Mouse (Mus musculus): ENCODE data around the gene Dppa5a. TPM values are rescaled to one million over a fixed set of nuclear protein-coding genes. Genes with fewer than 3 reads are reported as not detected.

The Dppa5a gene
- polyA plus RNA-seq, 1 experiment from 2014 or later = not detected

DNA sequence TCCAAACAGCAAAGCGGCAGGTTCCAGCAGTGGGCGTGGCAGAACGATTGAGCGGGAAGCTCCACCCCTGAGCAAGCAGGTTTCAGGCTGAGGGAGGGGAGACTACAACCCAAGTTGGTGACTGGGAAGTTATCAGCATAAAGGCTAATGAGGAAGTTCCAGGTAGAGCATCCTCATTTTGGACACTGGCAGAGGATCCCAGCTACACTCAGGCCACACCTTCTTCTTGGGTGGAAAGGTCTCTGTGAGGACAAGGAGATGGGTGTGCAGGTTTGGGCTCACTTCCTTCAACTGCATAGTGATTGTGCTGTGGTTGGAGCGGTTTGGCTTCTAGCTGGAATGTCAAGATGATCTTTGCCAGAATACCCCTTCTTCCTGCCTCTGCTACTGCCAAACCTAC lies 22.0 kb upstream of the Dppa5a start:
- Histone ChIP-seq H3K4me3 (ENCODE audit: low read depth, low read length) (no peak overlapping the region), H3K27me3 (ENCODE audit: control insufficient read depth, insufficient read depth, low read length) (peaks cover 28% of the 10 kb centered on the region), H3K9me3 (replicated peaks; ENCODE audit: control insufficient read depth, low read length) (no peaks in the 10 kb centered on the region), H3K4me2 (no peak overlapping the region), H3K36me3 (ENCODE audit: control insufficient read depth, insufficient read depth, low read length) (no peaks in the 10 kb centered on the region), H3K4me1 (ENCODE audit: control insufficient read depth, insufficient read depth, low read length) (no peaks in the 10 kb centered on the region), H3K9ac (ENCODE audit: low read depth, low read length) (no peak overlapping the region), H3K27ac (ENCODE audit: low read depth, low read length) (no peak overlapping the region)
- WGBS (ENCODE audit: insufficient replicate concordance) = 43% methylated on average over 5 of the region's 5 CpGs
- no peak for ATAC-seq (replicated peaks; ENCODE audit: insufficient number of reproducible peaks, low FRiP score, low TSS enrichment)

GRCm38 (mm10) chr9:78386947-78387346 lies 19.0 kb upstream of the Dppa5a start:
- H3K27me3 ChIP-seq (ENCODE audit: control insufficient read depth, insufficient read depth, low read length) = 0 out of 2 replicates have a peak, but pooled peaks cover 2% of the 10 kb centered on the region
- no peaks in the 10 kb centered on the region for H3K4me1 ChIP-seq (ENCODE audit: control insufficient read depth, insufficient read depth, low read length)
- H3K36me3 ChIP-seq (ENCODE audit: control insufficient read depth, insufficient read depth, low read length) = no peaks in the 10 kb centered on the region
- 76% methylated on average over 7 of the region's 7 CpGs for WGBS (ENCODE audit: insufficient replicate concordance)
- no peak overlapping the region for H3K4me3 ChIP-seq (ENCODE audit: low read depth, low read length)
- H3K4me2 ChIP-seq = no peak overlapping the region
- H3K9ac ChIP-seq (ENCODE audit: low read depth, low read length) = no peak overlapping the region
- H3K9me3 ChIP-seq (replicated peaks; ENCODE audit: control insufficient read depth, low read length) = no peaks in the 10 kb centered on the region
- ATAC-seq (replicated peaks; ENCODE audit: insufficient number of reproducible peaks, low FRiP score, low TSS enrichment) = no peak
- no peak overlapping the region for H3K27ac ChIP-seq (ENCODE audit: low read depth, low read length)

DNA sequence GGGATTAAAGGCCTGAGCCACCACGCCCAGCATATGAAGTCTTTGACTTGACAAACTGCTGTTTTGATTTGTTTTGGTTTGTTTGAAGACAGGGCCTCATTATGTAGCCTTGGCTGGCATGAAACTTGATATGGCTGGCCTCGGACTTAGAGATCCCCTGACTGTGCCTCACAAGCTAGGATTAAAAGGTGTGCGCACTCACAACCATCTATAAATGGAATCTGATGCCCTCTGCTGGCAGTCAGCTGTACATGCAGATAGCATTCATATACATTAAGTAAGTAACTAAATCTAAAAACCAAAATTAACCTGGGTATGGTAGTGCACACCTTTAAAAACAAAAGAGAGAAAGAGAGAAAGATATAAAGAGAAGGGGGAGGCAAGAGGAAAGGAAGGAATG lies 17.9 kb upstream of the Dppa5a start:
- Histone ChIP-seq H3K27ac (ENCODE audit: low read depth, low read length) (no peak overlapping the region), H3K9ac (ENCODE audit: low read depth, low read length) (no peak overlapping the region), H3K27me3 (ENCODE audit: control insufficient read depth, insufficient read depth, low read length) (no peaks in the 10 kb centered on the region), H3K4me2 (no peak overlapping the region), H3K4me3 (ENCODE audit: low read depth, low read length) (no peak overlapping the region), H3K9me3 (replicated peaks; ENCODE audit: control insufficient read depth, low read length) (no peaks in the 10 kb centered on the region), H3K36me3 (ENCODE audit: control insufficient read depth, insufficient read depth, low read length) (no peaks in the 10 kb centered on the region), H3K4me1 (ENCODE audit: control insufficient read depth, insufficient read depth, low read length) (no peaks in the 10 kb centered on the region)
- ATAC-seq (replicated peaks; ENCODE audit: insufficient number of reproducible peaks, low FRiP score, low TSS enrichment) = no peak
- WGBS (ENCODE audit: insufficient replicate concordance) = 46% methylated on average over 3 of the region's 3 CpGs

DNA sequence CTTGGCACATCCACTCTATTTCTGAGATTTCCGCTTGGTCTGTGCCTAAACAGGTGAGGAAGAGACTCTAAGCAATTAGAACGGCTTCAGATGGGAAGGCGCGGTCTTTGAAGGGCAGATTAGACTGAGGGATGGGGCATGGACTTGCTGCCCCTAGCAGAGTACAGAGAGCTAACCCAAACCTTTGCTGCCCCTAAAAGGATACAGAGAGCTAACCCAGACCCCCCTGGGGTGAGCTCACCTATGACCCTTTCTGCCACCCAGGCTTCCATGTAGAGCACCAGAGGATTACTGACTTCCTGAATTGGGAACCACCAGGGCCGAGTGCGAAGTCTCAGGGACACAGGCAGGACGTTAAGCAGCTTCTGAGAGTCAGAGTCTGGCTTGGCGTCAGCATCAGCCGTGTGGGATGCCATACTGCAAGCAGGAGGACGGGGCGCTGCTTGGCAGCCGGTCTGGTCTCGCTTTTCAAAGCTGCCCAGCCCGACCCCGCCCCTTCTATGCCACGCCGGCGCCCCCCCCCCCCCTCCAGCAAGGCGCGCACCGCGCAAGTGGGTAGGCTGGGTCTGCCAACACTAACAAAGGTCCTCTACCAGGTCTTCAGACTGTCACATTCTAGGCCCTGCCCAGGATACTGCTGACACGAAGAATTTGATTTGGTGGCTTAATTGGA lies 10.3 kb upstream of the Dppa5a start, which contains the start of gene Ooep:
Gene Ooep (minus strand): TSS at position 613 of the 673 bp plus-strand sequence.
- Histone ChIP-seq H3K36me3 (ENCODE audit: control insufficient read depth, insufficient read depth, low read length) (no peaks in the 10 kb centered on the region), H3K4me3 (ENCODE audit: low read depth, low read length) (peak within 1 kb of the TSS; percentile 37), H3K9me3 (replicated peaks; ENCODE audit: control insufficient read depth, low read length) (no peaks in the 10 kb centered on the region), H3K4me1 (ENCODE audit: control insufficient read depth, insufficient read depth, low read length) (peaks cover 2% of the 10 kb centered on the region; the same call in 1 of the 2 replicates), H3K9ac (ENCODE audit: low read depth, low read length) (peak within 1 kb of the TSS; percentile 54), H3K27ac (ENCODE audit: low read depth, low read length) (no peak within 1 kb of the TSS), H3K4me2 (peak within 1 kb of the TSS; percentile 75), H3K27me3 (ENCODE audit: control insufficient read depth, insufficient read depth, low read length) (peaks cover 5% of the 10 kb centered on the region; the same call in 1 of the 2 replicates)
- 7% methylated on average over 15 of the region's 23 CpGs for WGBS (ENCODE audit: insufficient replicate concordance)
- no peak; the same call in 1 of the 2 replicates for ATAC-seq (replicated peaks; ENCODE audit: insufficient number of reproducible peaks, low FRiP score, low TSS enrichment)

- Histone ChIP-seq H3K36me3 (ENCODE audit: control insufficient read depth, insufficient read depth, low read length) (no peaks in the 10 kb centered on the region), H3K4me2 (peak overlapping the region; percentile 75), H3K9me3 (replicated peaks; ENCODE audit: control insufficient read depth, low read length) (no peaks in the 10 kb centered on the region), H3K9ac (ENCODE audit: low read depth, low read length) (no peak overlapping the region), H3K4me1 (ENCODE audit: control insufficient read depth, insufficient read depth, low read length) (peaks cover 2% of the 10 kb centered on the region; the same call in 1 of the 2 replicates), H3K27ac (ENCODE audit: low read depth, low read length) (no peak overlapping the region), H3K27me3 (ENCODE audit: control insufficient read depth, insufficient read depth, low read length) (peaks cover 5% of the 10 kb centered on the region; the same call in 1 of the 2 replicates), H3K4me3 (ENCODE audit: low read depth, low read length) (peak overlapping the region; percentile 37; the same call in 1 of the 2 replicates)
- WGBS (ENCODE audit: insufficient replicate concordance) = 33% methylated on average over 8 of the region's 8 CpGs
- ATAC-seq (replicated peaks; ENCODE audit: insufficient number of reproducible peaks, low FRiP score, low TSS enrichment) = no peak
These were observed 9.6 kb upstream of the Dppa5a start for GRCm38 (mm10) chr9:78377546-78377945.

- Histone ChIP-seq H3K9ac (ENCODE audit: low read depth, low read length) (no peak overlapping the region), H3K4me2 (no peak overlapping the region), H3K36me3 (ENCODE audit: control insufficient read depth, insufficient read depth, low read length) (no peaks in the 10 kb centered on the region), H3K4me1 (ENCODE audit: control insufficient read depth, insufficient read depth, low read length) (peaks cover 2% of the 10 kb centered on the region; the same call in 1 of the 2 replicates), H3K4me3 (ENCODE audit: low read depth, low read length) (no peak overlapping the region), H3K9me3 (replicated peaks; ENCODE audit: control insufficient read depth, low read length) (no peaks in the 10 kb centered on the region), H3K27ac (ENCODE audit: low read depth, low read length) (no peak overlapping the region), H3K27me3 (ENCODE audit: control insufficient read depth, insufficient read depth, low read length) (peaks cover 5% of the 10 kb centered on the region; the same call in 1 of the 2 replicates)
- no peak for ATAC-seq (replicated peaks; ENCODE audit: insufficient number of reproducible peaks, low FRiP score, low TSS enrichment)
- WGBS (ENCODE audit: insufficient replicate concordance) = 63% methylated on average over 4 of the region's 4 CpGs
These were observed 7.5 kb upstream of the Dppa5a start for GRCm38 (mm10) chr9:78375486-78375885.

- Histone ChIP-seq H3K36me3 (ENCODE audit: control insufficient read depth, insufficient read depth, low read length) (no peaks in the 10 kb centered on the region), H3K4me2 (no peak overlapping the region), H3K4me3 (ENCODE audit: low read depth, low read length) (no peak overlapping the region), H3K9me3 (replicated peaks; ENCODE audit: control insufficient read depth, low read length) (no peaks in the 10 kb centered on the region), H3K9ac (ENCODE audit: low read depth, low read length) (no peak overlapping the region), H3K4me1 (ENCODE audit: control insufficient read depth, insufficient read depth, low read length) (peaks cover 2% of the 10 kb centered on the region; the same call in 1 of the 2 replicates), H3K27me3 (ENCODE audit: control insufficient read depth, insufficient read depth, low read length) (peaks cover 5% of the 10 kb centered on the region; the same call in 1 of the 2 replicates), H3K27ac (ENCODE audit: low read depth, low read length) (no peak overlapping the region)
- no peak for ATAC-seq (replicated peaks; ENCODE audit: insufficient number of reproducible peaks, low FRiP score, low TSS enrichment)
- 76% methylated on average over 1 of the region's 1 CpGs for WGBS (ENCODE audit: insufficient replicate concordance)
These were observed 7.0 kb upstream of the Dppa5a start for GRCm38 (mm10) chr9:78374885-78375389.

DNA sequence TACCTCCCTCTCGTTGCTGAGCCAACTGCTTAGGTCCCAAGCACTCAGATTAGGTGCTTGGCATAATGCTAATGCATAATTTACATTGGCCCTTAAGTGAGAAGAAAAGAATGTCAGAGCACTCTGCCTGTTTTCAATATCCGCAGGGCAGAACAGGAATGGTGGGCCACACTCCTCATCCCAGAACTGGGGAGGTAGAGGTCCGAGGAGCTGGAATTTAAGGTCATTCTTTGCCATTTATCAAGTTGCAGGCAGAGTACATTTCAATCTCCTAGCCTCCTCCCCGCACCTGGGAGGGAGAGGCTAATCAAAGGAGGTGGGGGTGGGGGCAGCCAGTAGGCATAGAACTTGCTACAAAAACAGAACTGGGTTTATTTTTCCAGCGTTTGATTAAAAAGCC lies 6.4 kb upstream of the Dppa5a start:
- H3K4me1 ChIP-seq (ENCODE audit: control insufficient read depth, insufficient read depth, low read length) = peaks cover 2% of the 10 kb centered on the region; the same call in 1 of the 2 replicates
- H3K9ac ChIP-seq (ENCODE audit: low read depth, low read length) = no peak overlapping the region
- no peaks in the 10 kb centered on the region for H3K9me3 ChIP-seq (replicated peaks; ENCODE audit: control insufficient read depth, low read length)
- 50% methylated on average over 5 of the region's 5 CpGs for WGBS (ENCODE audit: insufficient replicate concordance)
- ATAC-seq (replicated peaks; ENCODE audit: insufficient number of reproducible peaks, low FRiP score, low TSS enrichment) = no peak
- no peak overlapping the region for H3K27ac ChIP-seq (ENCODE audit: low read depth, low read length)
- no peak overlapping the region for H3K4me3 ChIP-seq (ENCODE audit: low read depth, low read length)
- H3K27me3 ChIP-seq (ENCODE audit: control insufficient read depth, insufficient read depth, low read length) = peaks cover 5% of the 10 kb centered on the region; the same call in 1 of the 2 replicates
- H3K36me3 ChIP-seq (ENCODE audit: control insufficient read depth, insufficient read depth, low read length) = no peaks in the 10 kb centered on the region
- no peak overlapping the region for H3K4me2 ChIP-seq

All from heart, embryonic 11.5 days (tissue).